Mouse (Mus musculus) heart, embryonic 15.5 days (tissue): ENCODE results near the gene Kptn. TPM values are rescaled to one million over a fixed set of nuclear protein-coding genes. Genes with fewer than 3 reads are reported as not detected.

ENCODE experiments used
- ATAC-seq: fragments of 200-750 bp; cut with Nextera tagmentation; replicated peaks from 2 replicates; pipeline ENCODE4 v1.8.0; 2017; ENCODE audit warnings: low read depth, moderate TSS enrichment; ENCODE audit not compliant: insufficient number of reproducible peaks, insufficient read depth, low FRiP score
- H3K27ac ChIP-seq: fragments of 300-500 bp; sonication (generic); 2 replicates; pipeline ENCODE4 v1.5.1; 2015; ENCODE audit warnings: mild to moderate bottlenecking, inconsistent platforms
- H3K27me3 ChIP-seq: fragments of 300-500 bp; sonication (generic); 2 replicates; pipeline ENCODE4 v1.6.1; 2015; ENCODE audit warnings: inconsistent platforms
- H3K36me3 ChIP-seq: fragments of 300-500 bp; sonication (generic); 2 replicates; pipeline ENCODE4 v1.6.1; 2015; ENCODE audit warnings: mild to moderate bottlenecking, inconsistent platforms
- H3K4me1 ChIP-seq: fragments of 300-500 bp; sonication (generic); replicated peaks from 2 replicates; pipeline ENCODE4 v1.6.1; 2015; ENCODE audit warnings: inconsistent platforms
- H3K4me2 ChIP-seq: fragments of 300-500 bp; sonication (generic); 2 replicates; pipeline ENCODE4 v1.6.1; 2015; ENCODE audit warnings: inconsistent platforms, mild to moderate bottlenecking, moderate library complexity
- H3K4me3 ChIP-seq: fragments of 300-500 bp; sonication (generic); 2 replicates; pipeline ENCODE4 v1.5.1; 2015; ENCODE audit warnings: mild to moderate bottlenecking, inconsistent platforms
- H3K9ac ChIP-seq: fragments of 300-500 bp; sonication (generic); 2 replicates; pipeline ENCODE4 v1.6.1; 2015; ENCODE audit warnings: mild to moderate bottlenecking, inconsistent platforms
- H3K9me3 ChIP-seq: fragments of 300-500 bp; sonication (generic); replicated peaks from 2 replicates; pipeline ENCODE4 v1.6.1; 2016; ENCODE audit warnings: inconsistent platforms
- WGBS: fragments of 180-500 bp; shearing (Covaris S2); methylation state at CpG from one replicate; pipeline ENCODE4 v1.1.7; 2015; ENCODE audit warnings: mixed read lengths; 5-methylcytosine and 5-hydroxymethylcytosine counted together
- polyA plus RNA-seq: library from polyadenylated mRNA; unstranded; fragments of >200 nt; fragmentation: Nextera tagmentation; extraction: Ambion mirVana; gene quantifications from 2 replicates; pipeline ENCODE4 v1.2.1, GENCODE M21; 2015

The Kptn gene
- polyA plus RNA-seq, 1 experiment from 2014 or later, result 29.9 TPM

GRCm38 (mm10) chr7:16173146-16173545 is 53.5 kb downstream of the Kptn start:
- no peak for ATAC-seq
- H3K4me2 ChIP-seq, result no peak overlapping the region
- H3K9ac ChIP-seq, result no peak overlapping the region
- H3K4me1 ChIP-seq, result peaks cover 10% of the 10 kb centered on the region
- peaks cover 19% of the 10 kb centered on the region for H3K27me3 ChIP-seq
- H3K27ac ChIP-seq, result no peak overlapping the region
- H3K4me3 ChIP-seq, result no peak overlapping the region
- H3K9me3 ChIP-seq, result no peaks in the 10 kb centered on the region
- H3K36me3 ChIP-seq, result no peaks in the 10 kb centered on the region
- WGBS, result 43% methylated on average over 5 of the region's 5 CpGs

GRCm38 (mm10) chr7:16174597-16175541 is 55.2 kb downstream of the Kptn start, which contains the start of gene Meis3:
TSS of gene Meis3 (plus strand) at chr7:16175090.
- peak within 1 kb of the TSS; percentile 76 for H3K9ac ChIP-seq
- H3K9me3 ChIP-seq, result no peaks in the 10 kb centered on the region
- H3K27me3 ChIP-seq, result peaks cover 19% of the 10 kb centered on the region
- peak within 1 kb of the TSS; percentile 52; the same call in 1 of the 2 replicates for H3K27ac ChIP-seq
- peak; percentile 77 for ATAC-seq
- peak within 1 kb of the TSS; percentile 92 for H3K4me2 ChIP-seq
- peak within 1 kb of the TSS; percentile 71 for H3K4me3 ChIP-seq
- H3K36me3 ChIP-seq, result peaks cover 8% of the 10 kb centered on the region; the same call in 1 of the 2 replicates
- peaks cover 10% of the 10 kb centered on the region for H3K4me1 ChIP-seq
- under 1% methylated on average over 42 of the region's 42 CpGs for WGBS

- Histone ChIP-seq H3K4me3 (peak overlapping the region; percentile 71), H3K27me3 (peaks cover 19% of the 10 kb centered on the region), H3K4me1 (peaks cover 10% of the 10 kb centered on the region), H3K9ac (peak overlapping the region; percentile 76), H3K4me2 (peak overlapping the region; percentile 92), H3K36me3 (peaks cover 8% of the 10 kb centered on the region; the same call in 1 of the 2 replicates), H3K9me3 (no peaks in the 10 kb centered on the region), H3K27ac (peak overlapping the region; percentile 52; the same call in 1 of the 2 replicates)
- peak; percentile 8; the same call in 1 of the 2 replicates for ATAC-seq
- WGBS, result under 1% methylated on average over 10 of the region's 10 CpGs
These were observed 55.8 kb downstream of the Kptn start for GRCm38 (mm10) chr7:16175542-16175931.

Other genes with a start within 250 kb of the Kptn start
- gene Crx, start 239.9 kb upstream of the Kptn start, polyA plus RNA-seq, result not detected in 2 replicates
- gene Crxos, start 237.3 kb upstream of the Kptn start, polyA plus RNA-seq, result not detected in 2 replicates
- 644 and 688 TPM in 2 replicates for gene Selenow, start 197.5 kb upstream of the Kptn start, polyA plus RNA-seq
- 118 and 124 TPM in 2 replicates for gene Nop53, start 173.8 kb upstream of the Kptn start, polyA plus RNA-seq
- gene Ehd2, start 152.3 kb upstream of the Kptn start, polyA plus RNA-seq, result 62.8 TPM in 2 replicates
- 3.5 and 5.7 TPM in 2 replicates for gene Bicra, start 72.0 kb upstream of the Kptn start, polyA plus RNA-seq
- gene Zfp541, start 58.1 kb upstream of the Kptn start, polyA plus RNA-seq, result not detected in 2 replicates
- 130 and 161 TPM in 2 replicates for gene Napa, start 21.4 kb upstream of the Kptn start, polyA plus RNA-seq
- 0.13 TPM in 2 replicates for gene Slc8a2, start 9.9 kb downstream of the Kptn start, polyA plus RNA-seq
- 14.3 and 20.0 TPM in 2 replicates for gene Meis3, start 55.2 kb downstream of the Kptn start, polyA plus RNA-seq
- 7.6 and 12.4 TPM in 2 replicates for gene Dhx34, start 102.1 kb downstream of the Kptn start, polyA plus RNA-seq
- 0.76 and 1.1 TPM in 2 replicates for gene C5ar2, start 124.3 kb downstream of the Kptn start, polyA plus RNA-seq
- gene C5ar1, start 139.6 kb downstream of the Kptn start, polyA plus RNA-seq, result 2.0 and 4.1 TPM in 2 replicates
- 8.8 and 11.1 TPM in 2 replicates for gene Inafm1, start 153.7 kb downstream of the Kptn start, polyA plus RNA-seq
- gene Ccdc9, start 166.9 kb downstream of the Kptn start, polyA plus RNA-seq, result 14.4 and 18.3 TPM in 2 replicates
- 6.6 and 6.9 TPM in 2 replicates for gene Bbc3, start 188.5 kb downstream of the Kptn start, polyA plus RNA-seq